Mouse (Mus musculus) lung, embryonic 14.5 days (tissue): ENCODE data around the gene Sgk2. TPM values are rescaled to one million over a fixed set of nuclear protein-coding genes. Genes with fewer than 3 reads are reported as not detected.

Experiments used
- ATAC-seq: fragments of 200-750 bp; cut with Nextera tagmentation; 2 replicates; pipeline ENCODE4 v1.8.0; 2017; ENCODE audit warnings: mild to moderate bottlenecking, moderate TSS enrichment, moderate library complexity; ENCODE audit not compliant: insufficient read depth
- DNase-seq: peaks from one replicate; pipeline ENCODE4 v3.0.0-alpha.2; 2015
- H3K27ac ChIP-seq: fragments of 300-500 bp; sonication (generic); 2 replicates; pipeline ENCODE4 v1.5.1; 2014; ENCODE audit warnings: low read depth, mild to moderate bottlenecking, moderate library complexity
- H3K27me3 ChIP-seq: fragments of 300-500 bp; sonication (generic); 2 replicates; pipeline ENCODE4 v1.6.1; 2014; ENCODE audit warnings: low read length, control low read depth; ENCODE audit not compliant: insufficient read depth
- H3K36me3 ChIP-seq: fragments of 300-500 bp; sonication (generic); 2 replicates; pipeline ENCODE4 v1.6.1; 2014; ENCODE audit warnings: control low read depth; ENCODE audit not compliant: insufficient read depth
- H3K4me1 ChIP-seq: fragments of 300-500 bp; sonication (generic); 2 replicates; pipeline ENCODE4 v1.6.1; 2014; ENCODE audit warnings: antibody characterized with exemption, control low read depth; ENCODE audit not compliant: insufficient read depth
- H3K4me2 ChIP-seq: fragments of 300-500 bp; sonication (generic); 2 replicates; pipeline ENCODE4 v1.6.1; 2014; ENCODE audit warnings: mild to moderate bottlenecking
- H3K4me3 ChIP-seq: fragments of 300-500 bp; sonication (generic); 2 replicates; pipeline ENCODE4 v1.5.1; 2014; ENCODE audit warnings: low read depth, low read length
- H3K9ac ChIP-seq: fragments of 300-500 bp; sonication (generic); 2 replicates; pipeline ENCODE4 v1.6.1; 2014
- H3K9me3 ChIP-seq: fragments of 300-500 bp; sonication (generic); 2 replicates; pipeline ENCODE4 v1.6.1; 2016; ENCODE audit warnings: low read depth, low read length, control low read depth
- CTCF ChIP-seq: IDR thresholded peaks from 2 replicates; pipeline ENCODE4 v1.5.1; 2016; ENCODE audit warnings: antibody characterized with exemption, low read depth
- WGBS: fragments of 180-500 bp; shearing (Covaris S2); extraction: QIAGEN DNeasy Blood & Tissue Kit; methylation state at CpG from one replicate; pipeline ENCODE4 v1.1.7; 2014; 5-methylcytosine and 5-hydroxymethylcytosine counted together
- polyA plus RNA-seq: library from polyadenylated mRNA; unstranded; fragments of >200 nt; fragmentation: Nextera tagmentation; extraction: Ambion mirVana; gene quantifications from 2 replicates; pipeline ENCODE4 v1.2.1, GENCODE M21; 2014

Sgk2 gene
- polyA plus RNA-seq, 1 experiment from 2014 or later = not detected

GRCm38 (mm10) chr2:163016916-163017743 lies 30.0 kb downstream of the Sgk2 start, which contains the start of gene Ift52:
TSS of gene Ift52 (plus strand) at chr2:163017354.
- peak within 1 kb of the TSS; percentile 80 for H3K27ac ChIP-seq
- H3K9ac ChIP-seq = peak within 1 kb of the TSS; percentile 80
- peak; percentile 95 for DNase-seq
- WGBS = under 1% methylated on average over 57 of the region's 57 CpGs
- no peaks in the 10 kb centered on the region for H3K27me3 ChIP-seq
- H3K4me3 ChIP-seq = peak within 1 kb of the TSS; percentile 89
- 0 out of 2 replicates have a peak, but pooled peaks cover 4% of the 10 kb centered on the region for H3K4me1 ChIP-seq
- H3K36me3 ChIP-seq = no peaks in the 10 kb centered on the region
- peak; percentile 96 for ATAC-seq
- no peak for TF ChIP-seq CTCF
- H3K4me2 ChIP-seq = peak within 1 kb of the TSS; percentile 60
- H3K9me3 ChIP-seq = no peaks in the 10 kb centered on the region

GRCm38 (mm10) chr2:163031289-163031688 lies 44.2 kb downstream of the Sgk2 start:
- DNase-seq = no peak
- no peaks in the 10 kb centered on the region for H3K9me3 ChIP-seq
- H3K4me3 ChIP-seq = no peak overlapping the region
- H3K27ac ChIP-seq = no peak overlapping the region
- no peaks in the 10 kb centered on the region for H3K4me1 ChIP-seq
- H3K27me3 ChIP-seq = no peaks in the 10 kb centered on the region
- ATAC-seq = no peak
- no peak for TF ChIP-seq CTCF
- no peak overlapping the region for H3K9ac ChIP-seq
- no peak overlapping the region for H3K4me2 ChIP-seq
- H3K36me3 ChIP-seq = peaks cover 82% of the 10 kb centered on the region
- 86% methylated on average over 5 of the region's 5 CpGs for WGBS

GRCm38 (mm10) chr2:163031757-163032156 lies 44.6 kb downstream of the Sgk2 start:
- Histone ChIP-seq H3K9ac (no peak overlapping the region), H3K9me3 (no peaks in the 10 kb centered on the region)
- 79% methylated on average over 2 of the region's 2 CpGs for WGBS

GRCm38 (mm10) chr2:163032622-163033021 lies 45.5 kb downstream of the Sgk2 start:
- no peaks in the 10 kb centered on the region for H3K27me3 ChIP-seq
- no peak for ATAC-seq
- WGBS = 45% methylated on average over 4 of the region's 4 CpGs
- no peaks in the 10 kb centered on the region for H3K9me3 ChIP-seq
- no peak for DNase-seq
- H3K36me3 ChIP-seq = peaks cover 82% of the 10 kb centered on the region
- TF ChIP-seq CTCF = no peak
- no peak overlapping the region for H3K9ac ChIP-seq
- no peak overlapping the region for H3K27ac ChIP-seq
- no peak overlapping the region for H3K4me3 ChIP-seq
- no peak overlapping the region for H3K4me2 ChIP-seq
- no peaks in the 10 kb centered on the region for H3K4me1 ChIP-seq

More at GRCm38 (mm10) chr2:163031757-163032156, 44.6 kb downstream of the Sgk2 start:
- TF ChIP-seq CTCF = no peak
- Histone ChIP-seq H3K36me3 (peaks cover 82% of the 10 kb centered on the region), H3K4me3 (no peak overlapping the region), H3K27ac (no peak overlapping the region), H3K4me1 (no peaks in the 10 kb centered on the region), H3K4me2 (no peak overlapping the region), H3K27me3 (no peaks in the 10 kb centered on the region)
- ATAC-seq = no peak
- no peak for DNase-seq

DNA sequence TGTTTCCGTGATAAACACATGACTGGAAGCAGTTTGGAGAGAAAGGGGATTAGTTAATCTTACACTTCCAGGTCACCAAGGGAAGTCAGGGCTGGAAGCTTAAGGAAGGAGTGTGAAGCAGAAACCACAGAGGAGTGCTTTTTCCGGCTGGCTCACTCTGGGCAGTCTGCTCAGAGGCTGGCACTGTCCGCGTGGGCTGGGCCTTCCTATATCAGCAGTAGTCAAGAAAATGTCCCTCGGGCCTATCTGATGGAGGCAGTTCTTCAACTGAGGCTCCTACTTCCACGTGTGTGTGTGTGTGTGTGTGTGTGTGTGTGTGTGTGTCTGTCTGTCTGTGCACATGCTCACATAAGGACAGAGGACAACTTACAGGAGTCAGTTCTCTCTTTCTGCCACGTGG lies 52.8 kb downstream of the Sgk2 start:
- no peak overlapping the region for H3K27ac ChIP-seq
- ATAC-seq (no peak), DNase-seq (no peak)
- no peak for TF ChIP-seq CTCF
- H3K4me2 ChIP-seq = no peak overlapping the region
- no peaks in the 10 kb centered on the region for H3K27me3 ChIP-seq
- H3K36me3 ChIP-seq = peaks cover 79% of the 10 kb centered on the region
- no peak overlapping the region for H3K9ac ChIP-seq
- no peak overlapping the region for H3K4me3 ChIP-seq
- no peaks in the 10 kb centered on the region for H3K4me1 ChIP-seq
- no peaks in the 10 kb centered on the region for H3K9me3 ChIP-seq
- 81% methylated on average over 7 of the region's 7 CpGs for WGBS

DNA sequence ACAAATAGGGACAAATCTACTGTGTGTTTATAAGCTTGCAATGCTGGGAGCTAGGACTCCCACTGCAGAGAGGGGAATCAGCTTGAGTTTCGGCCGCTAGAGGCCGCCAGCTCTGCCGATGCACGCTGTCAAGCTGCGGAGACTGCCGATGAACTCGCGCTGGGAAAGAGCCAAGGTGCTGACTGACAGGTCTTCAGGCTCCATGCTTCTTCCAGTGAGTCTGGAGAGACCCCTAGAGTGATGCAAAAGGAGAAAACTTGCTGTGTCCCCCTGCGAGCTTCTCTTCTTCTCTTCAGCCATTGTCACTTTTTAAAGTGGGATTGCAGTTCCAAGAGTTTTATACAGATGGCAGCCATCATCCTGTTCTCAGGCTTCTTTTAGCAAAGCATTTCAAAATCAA lies 61.0 kb downstream of the Sgk2 start:
- H3K9me3 ChIP-seq = no peaks in the 10 kb centered on the region
- peak overlapping the region; percentile 25; the same call in 1 of the 2 replicates for H3K4me3 ChIP-seq
- no peak overlapping the region for H3K9ac ChIP-seq
- H3K27ac ChIP-seq = no peak overlapping the region
- peaks cover 40% of the 10 kb centered on the region for H3K36me3 ChIP-seq
- no peaks in the 10 kb centered on the region for H3K4me1 ChIP-seq
- no peaks in the 10 kb centered on the region for H3K27me3 ChIP-seq
- DNase-seq (peak; percentile 93), ATAC-seq (peak; percentile 85; the same call in 1 of the 2 replicates)
- 3% methylated on average over 10 of the region's 10 CpGs for WGBS
- TF ChIP-seq CTCF = peak; percentile 89
- peak overlapping the region; percentile 52 for H3K4me2 ChIP-seq

GRCm38 (mm10) chr2:163049116-163049515 lies 62.0 kb downstream of the Sgk2 start:
- Histone ChIP-seq H3K27ac (no peak overlapping the region), H3K27me3 (no peaks in the 10 kb centered on the region), H3K36me3 (peaks cover 30% of the 10 kb centered on the region), H3K4me1 (0 out of 2 replicates have a peak, but pooled peaks cover 2% of the 10 kb centered on the region), H3K9me3 (no peaks in the 10 kb centered on the region), H3K9ac (no peak overlapping the region), H3K4me3 (no peak overlapping the region), H3K4me2 (no peak overlapping the region)
- no peak for TF ChIP-seq CTCF
- DNase-seq (no peak), ATAC-seq (no peak)
- 90% methylated on average over 2 of the region's 2 CpGs for WGBS
